Mouse (Mus musculus) midbrain, embryonic 13.5 days (tissue): Measurements from ENCODE around the gene 1700080E11Rik. TPM values are rescaled to one million over a fixed set of nuclear protein-coding genes. Genes with fewer than 3 reads are reported as not detected.
A peak's percentile ranks its signal among the peaks of the same experiment; 100 is the strongest.
"Not testable (repeated sequence)": the region's sequence is repeated elsewhere in the genome, so short reads cannot be mapped to it uniquely, and the experiment has no call there.

Experiments used
- ATAC-seq: fragments of 200-750 bp; cut with Nextera tagmentation; 2 replicates; pipeline ENCODE4 v1.8.0; 2017; ENCODE audit warnings: mild to moderate bottlenecking, moderate TSS enrichment, moderate library complexity
- H3K27ac ChIP-seq: fragments of 300-500 bp; sonication (generic); 2 replicates; pipeline ENCODE4 v1.5.1; 2015; ENCODE audit warnings: inconsistent platforms, mild to moderate bottlenecking, moderate library complexity
- H3K27me3 ChIP-seq: fragments of 300-500 bp; sonication (generic); 2 replicates; pipeline ENCODE4 v1.6.1; 2015; ENCODE audit warnings: mild to moderate bottlenecking, inconsistent platforms
- H3K36me3 ChIP-seq: fragments of 300-500 bp; sonication (generic); 2 replicates; pipeline ENCODE4 v1.6.1; 2015; ENCODE audit warnings: mild to moderate bottlenecking, inconsistent platforms
- H3K4me1 ChIP-seq: fragments of 300-500 bp; sonication (generic); replicated peaks from 2 replicates; pipeline ENCODE4 v1.6.1; 2015; ENCODE audit warnings: inconsistent platforms
- H3K4me2 ChIP-seq: fragments of 300-500 bp; sonication (generic); replicated peaks from 2 replicates; pipeline ENCODE4 v1.6.1; 2015; ENCODE audit warnings: moderate library complexity, mild to moderate bottlenecking, inconsistent platforms
- H3K4me3 ChIP-seq: fragments of 300-500 bp; sonication (generic); replicated peaks from 2 replicates; pipeline ENCODE4 v1.5.1; 2015; ENCODE audit warnings: mild to moderate bottlenecking, inconsistent platforms
- H3K9ac ChIP-seq: fragments of 300-500 bp; sonication (generic); replicated peaks from 2 replicates; pipeline ENCODE4 v1.6.1; 2015; ENCODE audit warnings: mild to moderate bottlenecking, inconsistent platforms
- H3K9me3 ChIP-seq: fragments of 300-500 bp; sonication (generic); 2 replicates; pipeline ENCODE4 v1.6.1; 2016; ENCODE audit warnings: mild to moderate bottlenecking, inconsistent platforms
- WGBS: fragments of 180-500 bp; shearing (Covaris S2); methylation state at CpG from one replicate; pipeline ENCODE4 v1.1.7; 2015; 5-methylcytosine and 5-hydroxymethylcytosine counted together
- polyA plus RNA-seq: library from polyadenylated mRNA; unstranded; fragments of >200 nt; fragmentation: Nextera tagmentation; extraction: Ambion mirVana; gene quantifications from 2 replicates; pipeline ENCODE4 v1.2.1, GENCODE M21; 2015

Gene 1700080E11Rik
- polyA plus RNA-seq, result not detected in 2 replicates

DNA sequence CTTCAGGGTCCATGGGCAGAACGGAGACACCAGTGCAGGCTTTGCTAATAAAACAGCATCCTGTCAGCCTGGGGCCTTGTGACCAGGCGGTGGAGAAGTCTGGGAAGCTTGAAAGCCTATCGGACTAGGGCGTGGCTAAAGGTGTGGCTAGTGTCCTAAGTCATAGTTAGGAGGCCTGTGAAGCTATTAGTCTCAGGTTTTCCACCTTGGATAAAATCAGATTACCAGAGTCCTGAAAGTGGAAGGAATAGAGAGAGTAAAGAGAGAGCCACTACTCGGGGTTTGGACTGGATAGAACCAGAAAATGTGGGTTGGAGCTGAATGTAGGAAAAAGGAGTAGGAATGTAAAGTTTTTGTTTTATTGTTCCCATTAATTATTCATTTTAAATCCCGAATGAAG, at the start of gene 1700080E11Rik:
1700080E11Rik (minus strand) TSS at position 101 of the 400 bp plus-strand sequence.
- Histone ChIP-seq H3K4me1 (no peaks in the 10 kb centered on the region), H3K4me3 (no peak within 1 kb of the TSS), H3K27ac (no peak within 1 kb of the TSS), H3K27me3 (no peaks in the 10 kb centered on the region), H3K36me3 (no peaks in the 10 kb centered on the region), H3K4me2 (no peak within 1 kb of the TSS), H3K9ac (no peak within 1 kb of the TSS), H3K9me3 (no peaks in the 10 kb centered on the region)
- 82% methylated on average over 6 of the region's 6 CpGs for WGBS
- ATAC-seq, result no peak

DNA sequence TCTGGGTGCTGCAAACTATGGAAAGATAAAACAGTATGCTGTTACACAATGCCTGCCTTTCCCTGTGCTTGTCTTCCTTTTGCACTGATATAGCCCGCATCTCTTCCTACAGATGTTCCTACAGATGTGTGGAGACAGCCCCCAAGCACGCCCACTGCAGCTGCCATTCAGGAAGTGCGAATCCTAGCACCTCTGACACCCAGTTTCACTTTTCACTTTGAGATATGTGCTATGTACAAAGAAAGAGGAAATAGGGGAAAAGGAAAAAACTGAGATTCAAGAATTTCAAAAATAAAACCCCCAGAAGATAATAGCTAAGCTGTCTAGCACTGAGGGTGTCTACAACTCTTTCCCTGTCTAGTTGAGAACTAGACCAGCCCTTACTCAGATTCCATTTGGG, 41.8 kb upstream of the 1700080E11Rik start:
- H3K4me3 ChIP-seq, result no peak overlapping the region
- no peak for ATAC-seq

DNA sequence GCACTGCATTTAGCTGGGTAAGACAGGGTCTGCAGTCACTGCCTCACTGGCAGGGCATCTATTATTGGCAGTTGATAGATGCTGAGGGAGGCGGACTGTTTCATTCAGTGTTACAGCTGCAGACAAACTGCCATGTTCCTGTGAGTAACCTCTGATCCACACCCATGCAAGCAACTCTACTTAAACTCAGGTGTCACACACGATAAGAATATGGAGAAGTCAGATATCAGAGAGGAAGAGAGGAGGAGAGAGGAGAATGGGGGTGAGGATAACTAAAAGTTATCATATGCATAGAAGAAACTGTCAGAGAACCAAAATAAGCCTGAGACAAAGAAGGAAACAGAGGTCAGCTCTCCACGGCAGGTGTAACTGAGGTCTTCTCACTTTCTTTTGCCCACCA, 37.5 kb upstream of the 1700080E11Rik start:
- H3K27me3 ChIP-seq, result no peaks in the 10 kb centered on the region
- H3K9me3 ChIP-seq, result 0 out of 2 replicates have a peak, but pooled peaks cover 2% of the 10 kb centered on the region
- H3K36me3 ChIP-seq, result no peaks in the 10 kb centered on the region
- no peak overlapping the region for H3K4me3 ChIP-seq
- WGBS, result 87% methylated on average over 3 of the region's 3 CpGs
- H3K27ac ChIP-seq, result no peak overlapping the region
- no peak overlapping the region for H3K4me2 ChIP-seq
- no peak for ATAC-seq
- no peak overlapping the region for H3K9ac ChIP-seq
- no peaks in the 10 kb centered on the region for H3K4me1 ChIP-seq

More for the DNA sequence above, 41.8 kb upstream of the 1700080E11Rik start:
- Histone ChIP-seq H3K9ac (no peak overlapping the region), H3K4me1 (no peaks in the 10 kb centered on the region), H3K9me3 (no peaks in the 10 kb centered on the region), H3K36me3 (no peaks in the 10 kb centered on the region), H3K27ac (no peak overlapping the region), H3K27me3 (no peaks in the 10 kb centered on the region), H3K4me2 (no peak overlapping the region)
- WGBS, result 88% methylated on average over 3 of the region's 3 CpGs

DNA sequence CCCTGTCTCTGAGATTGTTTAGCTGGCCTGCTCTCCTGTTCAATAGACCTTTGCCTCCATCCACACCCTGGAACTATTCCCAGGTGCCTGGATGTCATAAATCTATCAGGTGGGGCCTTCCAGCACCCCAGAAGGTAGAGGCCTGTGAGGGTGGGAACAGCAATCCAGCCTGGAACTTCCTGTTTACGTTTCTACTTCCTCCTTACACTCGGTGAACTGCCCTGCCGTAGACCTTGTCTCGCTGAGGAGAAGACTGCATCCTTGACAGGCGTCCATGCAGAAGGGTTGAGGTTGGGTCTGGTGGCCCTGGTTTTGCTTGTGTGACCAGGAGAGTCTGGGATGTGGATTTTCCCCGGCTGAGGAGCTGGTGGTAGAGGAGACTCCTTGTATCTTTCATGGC, 5.7 kb downstream of the 1700080E11Rik start:
- 93% methylated on average over 6 of the region's 6 CpGs for WGBS
- Histone ChIP-seq H3K4me2 (no peak overlapping the region), H3K9me3 (no peaks in the 10 kb centered on the region), H3K4me1 (no peaks in the 10 kb centered on the region), H3K36me3 (no peaks in the 10 kb centered on the region), H3K27ac (no peak overlapping the region), H3K4me3 (no peak overlapping the region), H3K27me3 (no peaks in the 10 kb centered on the region), H3K9ac (no peak overlapping the region)
- ATAC-seq, result no peak

DNA sequence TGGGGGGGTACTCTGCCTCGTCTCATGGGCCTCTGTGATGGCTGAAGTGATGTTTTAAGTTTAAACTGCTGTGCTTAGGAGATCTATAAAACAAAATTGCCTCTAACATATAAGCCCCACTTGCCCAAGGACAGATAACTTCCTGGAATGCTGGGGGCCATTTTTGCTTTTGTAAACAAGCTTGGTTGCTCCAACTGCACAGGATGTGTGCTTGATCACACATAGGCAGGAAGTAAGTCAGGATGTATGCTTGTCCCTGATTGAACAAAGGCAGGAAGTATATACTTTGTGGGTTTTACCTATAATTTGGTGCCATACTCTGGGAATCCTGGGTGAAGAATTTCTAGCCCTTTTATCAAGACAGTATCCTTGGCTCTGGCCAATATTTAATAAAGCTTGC, 8.5 kb downstream of the 1700080E11Rik start:
- H3K4me1 ChIP-seq, result peaks cover 4% of the 10 kb centered on the region
- no peaks in the 10 kb centered on the region for H3K27me3 ChIP-seq
- H3K4me3 ChIP-seq, result no peak overlapping the region
- no peak overlapping the region for H3K27ac ChIP-seq
- WGBS, result 29% methylated on average over 1 of the region's 1 CpGs
- H3K4me2 ChIP-seq, result no peak overlapping the region
- no peak for ATAC-seq
- no peak overlapping the region for H3K9ac ChIP-seq
- no peaks in the 10 kb centered on the region for H3K9me3 ChIP-seq
- H3K36me3 ChIP-seq, result no peaks in the 10 kb centered on the region

DNA sequence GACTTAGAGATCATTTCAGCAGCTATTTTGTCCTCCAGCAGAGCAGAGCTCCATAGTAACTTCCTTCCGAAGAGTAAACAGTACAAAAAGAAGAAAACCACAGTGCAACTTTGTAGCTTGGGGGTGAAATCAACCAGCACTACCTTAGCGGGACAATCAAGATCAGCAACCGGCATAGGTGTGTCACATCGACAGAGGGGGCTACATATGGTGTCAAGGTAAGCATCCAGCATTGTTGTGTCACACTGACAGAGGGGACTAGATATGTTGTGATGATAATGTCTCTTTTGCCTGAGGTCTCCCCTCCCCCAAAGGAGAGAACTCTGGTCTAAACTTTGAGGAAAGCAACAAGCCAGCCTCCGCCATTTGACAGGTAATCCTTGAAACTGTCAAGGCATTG, 10.4 kb downstream of the 1700080E11Rik start:
- H3K4me3 ChIP-seq, result no peak overlapping the region
- no peaks in the 10 kb centered on the region for H3K36me3 ChIP-seq
- H3K27me3 ChIP-seq, result no peaks in the 10 kb centered on the region
- no peak overlapping the region for H3K4me2 ChIP-seq
- no peak overlapping the region for H3K9ac ChIP-seq
- no peak for ATAC-seq
- peaks cover 21% of the 10 kb centered on the region for H3K4me1 ChIP-seq
- 88% methylated on average over 5 of the region's 5 CpGs for WGBS
- H3K9me3 ChIP-seq, result no peaks in the 10 kb centered on the region
- no peak overlapping the region for H3K27ac ChIP-seq

DNA sequence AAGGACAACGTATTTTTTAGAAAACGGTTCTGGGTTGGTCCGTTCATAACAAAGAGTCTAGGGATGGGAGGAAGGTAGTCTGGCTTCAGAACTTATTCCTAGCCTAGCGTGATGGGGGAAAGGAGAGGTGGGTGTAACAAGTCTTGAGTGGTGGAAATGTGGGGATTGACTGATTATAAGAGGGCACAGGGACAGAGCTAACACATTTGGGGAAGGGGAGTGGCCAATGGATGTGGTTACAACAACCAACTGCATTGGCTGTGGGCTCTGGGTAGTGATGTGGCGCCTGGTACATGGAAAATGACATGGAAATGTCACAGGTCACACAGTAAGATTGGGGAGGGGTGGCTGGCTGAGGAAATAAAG, 12.9 kb downstream of the 1700080E11Rik start:
- no peak for ATAC-seq
- peak overlapping the region; percentile 94 for H3K27ac ChIP-seq
- H3K4me3 ChIP-seq, result peak overlapping the region; percentile 67
- no peaks in the 10 kb centered on the region for H3K9me3 ChIP-seq
- 27% methylated on average over 5 of the region's 5 CpGs for WGBS
- no peaks in the 10 kb centered on the region for H3K27me3 ChIP-seq
- H3K4me2 ChIP-seq, result peak overlapping the region; percentile 88
- peaks cover 26% of the 10 kb centered on the region for H3K4me1 ChIP-seq
- H3K36me3 ChIP-seq, result no peaks in the 10 kb centered on the region
- peak overlapping the region; percentile 85; the same call in 1 of the 2 replicates for H3K9ac ChIP-seq

DNA sequence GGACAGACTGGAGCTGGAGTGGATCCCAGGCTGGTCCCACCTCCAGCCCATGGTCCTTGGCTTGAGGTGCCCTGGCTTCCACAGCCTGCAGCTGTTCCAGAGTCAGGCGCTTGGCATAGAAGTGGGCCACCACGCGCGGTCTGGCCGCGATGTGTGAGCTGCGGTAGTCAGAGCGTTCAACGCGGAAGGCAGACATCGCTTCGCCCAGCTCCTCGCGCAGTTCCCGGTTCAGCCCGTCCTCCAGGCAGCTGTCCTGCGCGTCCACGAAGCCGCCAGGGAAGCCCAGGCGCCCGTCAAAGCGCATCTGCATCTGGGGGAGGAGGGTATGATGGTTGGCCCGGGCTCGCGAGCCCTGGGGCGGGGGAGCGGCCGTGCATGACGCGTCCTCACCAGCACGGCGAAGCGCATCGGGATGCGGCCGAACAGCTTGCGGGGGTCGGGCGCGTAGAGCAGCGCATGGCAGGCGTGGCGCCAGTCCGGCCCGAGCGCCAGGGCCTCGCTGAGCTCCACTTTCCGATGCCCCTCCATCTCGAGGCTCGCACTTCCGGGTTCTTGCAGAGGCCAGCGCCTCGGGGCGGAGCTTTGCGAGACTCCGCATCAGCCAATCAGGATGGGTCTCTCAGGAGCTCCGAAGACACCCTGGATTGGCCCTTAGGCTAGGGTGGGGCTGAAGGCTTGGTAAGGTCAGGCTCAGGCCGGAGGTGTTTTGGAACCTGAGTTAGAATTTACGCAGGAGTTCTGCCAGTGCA, 13.5 kb downstream of the 1700080E11Rik start, which contains the start of gene Nudt16:
Nudt16 (minus strand) TSS at position 572 of the 749 bp plus-strand sequence.
- no peaks in the 10 kb centered on the region for H3K27me3 ChIP-seq
- peak within 1 kb of the TSS; percentile 94 for H3K27ac ChIP-seq
- WGBS, result 1% methylated on average over 60 of the region's 60 CpGs
- peak within 1 kb of the TSS; percentile 67 for H3K4me3 ChIP-seq
- H3K36me3 ChIP-seq, result no peaks in the 10 kb centered on the region
- peak; percentile 98 for ATAC-seq
- H3K9ac ChIP-seq, result peak within 1 kb of the TSS; percentile 85
- H3K4me1 ChIP-seq, result peaks cover 26% of the 10 kb centered on the region
- H3K4me2 ChIP-seq, result peak within 1 kb of the TSS; percentile 88
- no peaks in the 10 kb centered on the region for H3K9me3 ChIP-seq

DNA sequence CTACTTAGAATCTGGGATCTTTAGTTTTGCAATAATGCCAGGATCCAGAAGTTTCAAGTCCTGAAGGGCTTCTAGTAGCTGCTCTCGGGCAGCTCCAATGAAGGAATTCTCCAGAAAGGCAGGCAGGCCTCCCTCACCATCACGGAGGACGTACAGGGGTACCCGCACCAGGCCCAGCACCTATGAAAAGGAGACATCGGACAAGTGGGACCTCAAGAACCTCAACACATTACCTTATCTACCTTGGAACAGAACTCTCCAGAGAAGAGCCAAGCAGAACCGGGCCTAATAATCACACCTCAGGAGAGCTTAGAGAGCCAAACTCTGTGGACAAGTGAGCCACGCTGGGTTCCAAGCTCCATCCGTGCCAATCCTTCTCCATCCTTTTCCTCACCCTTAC, 14.6 kb downstream of the 1700080E11Rik start:
- Histone ChIP-seq H3K27me3 (no peaks in the 10 kb centered on the region), H3K9ac (no peak overlapping the region), H3K36me3 (no peaks in the 10 kb centered on the region), H3K4me3 (peak overlapping the region; percentile 67; the same call in 1 of the 2 replicates), H3K9me3 (no peaks in the 10 kb centered on the region), H3K4me2 (peak overlapping the region; percentile 88), H3K4me1 (peaks cover 26% of the 10 kb centered on the region), H3K27ac (no peak overlapping the region)
- ATAC-seq, result no peak
- 96% methylated on average over 8 of the region's 8 CpGs for WGBS

DNA sequence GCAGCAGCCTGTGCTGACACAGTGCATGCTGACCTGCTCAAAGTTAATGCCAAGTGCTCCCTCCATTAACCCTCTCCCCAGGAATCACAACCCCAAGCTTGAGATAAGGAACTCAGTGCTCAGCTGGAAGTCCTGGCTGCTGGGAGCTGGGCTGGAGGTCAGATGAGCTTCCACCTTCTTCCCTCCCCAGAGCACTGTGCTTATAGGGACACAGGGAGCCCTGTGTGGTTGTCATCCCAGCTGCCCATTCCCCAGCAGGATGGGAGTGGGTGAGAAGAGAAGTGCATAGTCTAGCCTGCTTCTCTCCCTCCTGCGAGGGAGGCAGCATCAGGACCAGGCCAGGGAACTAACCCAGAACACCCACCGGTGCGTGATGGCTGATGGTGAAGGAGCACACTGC, 19.7 kb downstream of the 1700080E11Rik start:
- H3K36me3 ChIP-seq, ATAC-seq, H3K9me3 ChIP-seq, H3K27ac ChIP-seq, H3K27me3 ChIP-seq, H3K9ac ChIP-seq, H3K4me3 ChIP-seq, H3K4me2 ChIP-seq: not testable (repeated sequence)
- WGBS, result 89% methylated on average over 3 of the region's 3 CpGs
- H3K4me1 ChIP-seq, result peaks cover 17% of the 10 kb centered on the region

DNA sequence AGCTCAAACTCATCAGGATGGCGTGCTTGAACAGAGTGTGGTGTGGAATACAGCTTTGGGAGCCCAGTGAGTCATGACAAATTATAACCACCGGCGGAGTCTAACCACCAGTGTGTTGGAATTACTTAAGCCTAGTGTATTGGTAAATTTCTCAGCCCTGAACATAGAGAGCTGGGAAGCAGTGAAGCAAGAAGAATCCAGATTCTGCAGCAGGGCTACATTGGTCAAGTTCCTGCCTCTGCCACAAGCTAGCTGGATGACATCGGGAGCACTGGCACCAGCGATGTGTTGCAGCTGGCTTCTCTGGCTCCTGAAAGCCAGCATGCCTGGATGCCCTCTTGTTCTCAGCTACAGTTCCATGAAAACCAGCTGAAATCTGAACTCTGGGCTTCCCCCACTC, 41.0 kb downstream of the 1700080E11Rik start:
- no peaks in the 10 kb centered on the region; the same call in 1 of the 2 replicates for H3K9me3 ChIP-seq
- no peak overlapping the region for H3K9ac ChIP-seq
- H3K4me2 ChIP-seq, result no peak overlapping the region
- no peaks in the 10 kb centered on the region for H3K27me3 ChIP-seq
- WGBS, result 80% methylated on average over 5 of the region's 5 CpGs
- H3K27ac ChIP-seq, result no peak overlapping the region
- no peaks in the 10 kb centered on the region for H3K4me1 ChIP-seq
- no peaks in the 10 kb centered on the region for H3K36me3 ChIP-seq
- H3K4me3 ChIP-seq, result no peak overlapping the region
- no peak for ATAC-seq

DNA sequence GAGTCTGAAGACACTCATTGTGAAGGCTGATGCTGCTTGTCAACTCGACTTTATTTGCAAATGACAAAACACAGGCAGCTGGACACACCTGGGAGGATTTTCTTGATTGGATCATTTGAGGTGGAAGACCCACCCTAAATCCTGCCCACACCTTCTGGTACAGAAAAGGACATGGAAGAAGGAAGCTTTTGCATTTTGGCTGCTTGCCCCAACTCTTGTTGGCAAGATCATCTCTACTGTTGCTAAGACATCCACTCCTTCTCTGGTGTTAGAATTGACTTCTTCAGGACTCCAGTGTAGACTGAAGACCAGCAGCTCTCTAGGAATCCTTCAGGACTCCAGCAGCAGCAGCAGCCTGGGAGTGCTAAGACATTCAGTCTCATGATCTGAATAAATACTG, 43.0 kb downstream of the 1700080E11Rik start:
- Histone ChIP-seq H3K4me3 (no peak overlapping the region), H3K9ac (no peak overlapping the region), H3K4me1 (0 out of 2 replicates have a peak, but pooled peaks cover 3% of the 10 kb centered on the region), H3K36me3 (no peaks in the 10 kb centered on the region), H3K4me2 (no peak overlapping the region), H3K27ac (no peak overlapping the region), H3K9me3 (no peaks in the 10 kb centered on the region), H3K27me3 (no peaks in the 10 kb centered on the region)
- WGBS, result 86% methylated on average over 1 of the region's 1 CpGs
- no peak for ATAC-seq
